Comparison of ENCODE assay signal across 24 mouse cellular contexts in genomic region chr2:167386456-167386855, GRCm38 (mm10). TPM values are rescaled to one million over a fixed set of nuclear protein-coding genes. Genes with fewer than 3 reads are reported as not detected.
DNase-seq lines count a peak whose midpoint lies in the region; ATAC-seq and TF ChIP-seq lines count a peak whose summit lies in the region.
"Had no signal": no experiment of that assay in that cellular context is flagged by ENCODE, and none has a peak within 500 bp of the region (broad histone marks: within the 10 kb centered on the region; RNA-seq: fewer than 3 reads in every experiment).

No protein-coding gene starts in this region.

- no peak for ATAC-seq in liver, postnatal 0 days
- ATAC-seq: forebrain, embryonic 15.5 days; hindbrain, embryonic 16.5 days; intestine, embryonic 15.5 days had no signal

- no peak for TF ChIP-seq CTCF in heart, adult 2 months (IDR thresholded peaks at IDR 0.05)
- no peak for TF ChIP-seq CTCF in liver, postnatal 0 days (IDR thresholded peaks at IDR 0.05; ENCODE audit: low read depth)

- 0 out of 2 replicates have a peak, but pooled peaks have one; percentile 26 for TF ChIP-seq EP300 in heart, adult 2 months (IDR thresholded peaks at IDR 0.05; ENCODE audit: insufficient read depth, low read depth, low read length)
- TF ChIP-seq EP300 in liver, postnatal 0 days (IDR thresholded peaks at IDR 0.05; ENCODE audit: low read depth) = no peak

- H3K79me2 ChIP-seq in heart, adult 2 months (replicated peaks; ENCODE audit: control insufficient read depth, insufficient read depth, low read length) = no peaks in the 10 kb centered on the region

- H3K9me3 ChIP-seq in heart, embryonic 10.5 days = no peaks in the 10 kb centered on the region
- H3K9me3 ChIP-seq in liver, postnatal 0 days (ENCODE audit: low read length) = no peaks in the 10 kb centered on the region
- H3K9me3 ChIP-seq: embryonic facial prominence, embryonic 15.5 days; forebrain, embryonic 15.5 days; heart, embryonic 13.5 days; intestine, embryonic 15.5 days; neural tube, embryonic 12.5 days had no signal

- H3K4me3 ChIP-seq in heart, adult 2 months = no peak overlapping the region
- H3K4me3 ChIP-seq in heart, embryonic 10.5 days = no peak overlapping the region
- H3K4me3 ChIP-seq in liver, postnatal 0 days (ENCODE audit: low read depth, low read length) = no peak overlapping the region
- H3K4me3 ChIP-seq: embryonic facial prominence, embryonic 15.5 days; forebrain, embryonic 15.5 days; heart, embryonic 13.5 days; hindbrain, embryonic 10.5 days; intestine, embryonic 15.5 days; megakaryocyte, embryonic 14.5 days; neural tube, embryonic 12.5 days had no signal

- H3K4me2 ChIP-seq in liver, postnatal 0 days (ENCODE audit: low read depth, low read length) = no peak overlapping the region
- H3K4me2 ChIP-seq: embryonic facial prominence, embryonic 15.5 days; forebrain, embryonic 15.5 days; heart, embryonic 13.5 days; intestine, embryonic 15.5 days; neural tube, embryonic 12.5 days had no signal

- H3K4me1 ChIP-seq in heart, adult 2 months (ENCODE audit: control insufficient read depth, insufficient read depth, low read length) = peaks cover 3% of the 10 kb centered on the region
- peaks cover 7% of the 10 kb centered on the region for H3K4me1 ChIP-seq in heart, embryonic 10.5 days
- H3K4me1 ChIP-seq in liver, postnatal 0 days (ENCODE audit: insufficient read depth) = peaks cover 21% of the 10 kb centered on the region
- H3K4me1 ChIP-seq: embryonic facial prominence, embryonic 15.5 days; forebrain, embryonic 15.5 days; hindbrain, embryonic 10.5 days; neural tube, embryonic 12.5 days had no signal

- H3K27me3 ChIP-seq in heart, adult 2 months (ENCODE audit: control insufficient read depth, insufficient read depth, low read length) = no peaks in the 10 kb centered on the region
- H3K27me3 ChIP-seq in heart, embryonic 10.5 days (ENCODE audit: insufficient read depth, poor library complexity, severe bottlenecking) = no peaks in the 10 kb centered on the region
- no peaks in the 10 kb centered on the region for H3K27me3 ChIP-seq in liver, postnatal 0 days (ENCODE audit: insufficient read depth, low read length)
- H3K27me3 ChIP-seq: embryonic facial prominence, embryonic 15.5 days; forebrain, embryonic 15.5 days; heart, embryonic 13.5 days; intestine, embryonic 15.5 days; neural tube, embryonic 12.5 days had no signal

- DNase-seq in heart, adult 2 months = peak; percentile 63 to 64
- DNase-seq in heart, embryonic 10.5 days (ENCODE audit: low spot score) = no peak
- DNase-seq in adipocyte (ENCODE audit: low spot score) = peak; percentile 74
- DNase-seq in heart, postnatal 14 days = peak; percentile 53 to 61
- DNase-seq in testis, postnatal 14 days (ENCODE audit: low spot score) = no peak
- no peak for DNase-seq in liver, postnatal 0 days
- no peak for DNase-seq in lung, postnatal 36 days
- DNase-seq: cerebellum, adult 9-10 months; kidney, adult 9 months; kidney, postnatal 14 days; lung, adult 18-20 months; lung, postnatal 14 days; midbrain, embryonic 14.5 days; retina, postnatal 1 day; right cerebral cortex, postnatal 25 days; spleen, adult 18-20 months had no signal

- H3K27ac ChIP-seq in heart, adult 2 months = no peak overlapping the region
- H3K27ac ChIP-seq in heart, embryonic 10.5 days = no peak overlapping the region
- H3K27ac ChIP-seq in liver, postnatal 0 days (ENCODE audit: low read depth) = no peak overlapping the region
- H3K27ac ChIP-seq: embryonic facial prominence, embryonic 15.5 days; forebrain, embryonic 15.5 days; heart, embryonic 13.5 days; hindbrain, embryonic 10.5 days; intestine, embryonic 15.5 days; neural tube, embryonic 12.5 days had no signal

- no peaks in the 10 kb centered on the region for H3K36me3 ChIP-seq in heart, adult 2 months (ENCODE audit: control insufficient read depth, insufficient read depth, low read length)
- no peaks in the 10 kb centered on the region for H3K36me3 ChIP-seq in heart, embryonic 10.5 days
- no peaks in the 10 kb centered on the region for H3K36me3 ChIP-seq in liver, postnatal 0 days (replicated peaks; ENCODE audit: insufficient read depth, low read length)
- H3K36me3 ChIP-seq: embryonic facial prominence, embryonic 15.5 days; forebrain, embryonic 15.5 days; heart, embryonic 13.5 days; hindbrain, embryonic 10.5 days; intestine, embryonic 15.5 days; neural tube, embryonic 12.5 days had no signal

- H3K9ac ChIP-seq in heart, adult 2 months (ENCODE audit: low read depth, low read length) = no peak overlapping the region
- no peak overlapping the region for H3K9ac ChIP-seq in liver, postnatal 0 days (replicated peaks)
- H3K9ac ChIP-seq: embryonic facial prominence, embryonic 15.5 days; forebrain, embryonic 15.5 days; heart, embryonic 13.5 days; intestine, embryonic 15.5 days; neural tube, embryonic 12.5 days had no signal

- intact Hi-C loops in heart, adult 2 months (cut with DNase I) = no loop called here
- intact Hi-C loops in heart, postnatal 14 days (cut with DNase I) = no loop called here

- WGBS in heart, adult 2 months = 63% methylated on average over 4 of the region's 4 CpGs
- WGBS in heart, embryonic 10.5 days = 82% methylated on average over 4 of the region's 4 CpGs
- WGBS in liver, postnatal 0 days (ENCODE audit: insufficient replicate concordance) = 71% methylated on average over 4 of the region's 4 CpGs

- TF ChIP-seq POLR2A in heart, adult 2 months (IDR thresholded peaks at IDR 0.05; ENCODE audit: insufficient read depth, low read depth, low read length) = no peak

RNA-seq across cellular contexts. Expression of gene Slc9a8, which starts 35.1 kb away (rescaled TPM):
- total RNA-seq in heart, adult 2 months (2021) = 10 to 100 TPM; 21.7 to 23.6 TPM
- 26.1 and 43.8 TPM in 2 replicates for polyA plus RNA-seq in heart, adult 2 months (2012; rRNA removed)
- polyA plus RNA-seq in heart, embryonic 10.5 days (2016; fragmentation: Nextera tagmentation; extraction: Ambion mirVana) = 23.0 and 26.0 TPM in 2 replicates
- 10 to 100 TPM; 23.0 to 25.2 TPM for total RNA-seq in heart, postnatal 14 days (2021)
- 7.5 and 9.3 TPM in 2 replicates for polyA plus RNA-seq in liver, postnatal 0 days (2015; fragmentation: Nextera tagmentation; extraction: Ambion mirVana)

RNA-seq across cellular contexts. Expression of gene B4galt5, which starts 37.5 kb away (rescaled TPM):
- 10 to 100 TPM; 14.1 to 17.0 TPM for total RNA-seq in heart, adult 2 months (2021)
- 9.4 and 9.8 TPM in 2 replicates for polyA plus RNA-seq in heart, adult 2 months (2012; rRNA removed)
- 11.4 and 13.6 TPM in 2 replicates for polyA plus RNA-seq in heart, embryonic 10.5 days (2016; fragmentation: Nextera tagmentation; extraction: Ambion mirVana)
- total RNA-seq in heart, postnatal 14 days (2021) = 10 to 100 TPM; 18.5 to 19.8 TPM
- polyA plus RNA-seq in liver, postnatal 0 days (2015; fragmentation: Nextera tagmentation; extraction: Ambion mirVana) = 3.2 and 4.2 TPM in 2 replicates

Comparison
In these comparisons a context has a peak if more than half of its experiments do, and no peak if none do; other contexts are left out.
1. DNase-seq: peak in heart, adult 2 months (2 of 2), adipocyte (single experiment) and heart, postnatal 14 days (2 of 2); none in heart, embryonic 10.5 days (single experiment), testis, postnatal 14 days (single experiment), liver, postnatal 0 days (single experiment) and lung, postnatal 36 days (single experiment).